Mouse (Mus musculus) right cerebral cortex, postnatal 14 days (tissue): ENCODE results near the gene Ewsr1.

Experiments
- DNase-seq: peaks from one replicate; pipeline ENCODE4 v3.0.0; 2022

The Ewsr1 gene

DNA sequence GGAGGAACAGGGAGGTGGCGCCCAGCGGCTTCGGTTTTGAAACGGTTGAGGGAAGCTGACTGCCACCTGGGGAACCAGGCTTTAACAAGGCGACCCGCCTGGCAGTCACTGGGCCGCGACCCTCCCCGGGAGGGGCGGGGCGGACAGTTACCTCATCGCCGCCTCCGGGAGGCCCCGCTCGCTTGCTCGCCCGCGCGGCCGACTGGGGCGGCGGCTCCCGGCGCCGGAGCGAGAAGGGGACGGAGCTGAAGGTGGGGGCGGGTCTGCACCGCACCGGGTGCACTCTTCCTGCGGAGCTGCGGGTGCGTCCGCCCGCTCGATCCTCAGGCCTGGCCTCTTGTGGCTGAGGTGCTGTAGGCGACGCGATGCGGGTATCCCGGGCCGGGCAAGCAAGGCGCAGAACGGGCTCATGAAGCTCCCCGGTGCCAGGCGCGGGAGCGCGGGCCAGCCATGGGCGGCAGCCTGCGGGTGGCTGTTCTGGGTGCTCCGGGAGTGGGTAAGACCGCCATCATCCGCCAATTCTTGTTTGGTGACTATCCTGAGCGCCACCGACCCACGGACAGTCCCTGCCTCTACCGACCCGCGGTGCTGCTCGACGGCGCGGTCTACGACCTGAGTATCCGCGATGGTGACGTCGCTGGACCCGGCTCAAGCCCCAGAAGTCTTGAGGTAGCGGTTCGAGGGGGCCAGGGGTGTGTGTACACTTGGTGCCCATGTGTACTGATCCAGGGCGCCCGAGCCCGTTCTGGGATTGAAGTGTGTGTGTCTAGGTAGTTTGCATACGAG lies 41.0 kb downstream of the Ewsr1 start, which contains the start of gene Rasl10a:
Rasl10a (plus strand) TSS at position 273 of the 786 bp plus-strand sequence.
- DNase-seq = peak; percentile 50

DNA sequence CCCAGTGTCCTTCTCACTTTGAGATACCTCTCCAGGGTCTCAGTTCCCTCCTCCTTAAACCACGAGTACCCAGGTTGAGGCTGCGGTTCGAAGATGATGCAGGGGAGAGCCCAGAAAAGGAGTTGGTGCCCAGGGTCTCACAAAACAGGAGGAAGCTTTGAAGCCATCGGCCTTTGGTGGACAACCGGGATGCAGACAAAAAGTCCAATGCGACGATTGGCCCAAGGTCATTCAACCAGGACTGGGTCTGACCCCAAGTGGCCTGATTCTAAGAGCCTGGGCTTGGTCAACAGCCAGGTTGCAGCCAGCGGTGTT lies 41.6 kb downstream of the Ewsr1 start:
- DNase-seq = no peak

DNA sequence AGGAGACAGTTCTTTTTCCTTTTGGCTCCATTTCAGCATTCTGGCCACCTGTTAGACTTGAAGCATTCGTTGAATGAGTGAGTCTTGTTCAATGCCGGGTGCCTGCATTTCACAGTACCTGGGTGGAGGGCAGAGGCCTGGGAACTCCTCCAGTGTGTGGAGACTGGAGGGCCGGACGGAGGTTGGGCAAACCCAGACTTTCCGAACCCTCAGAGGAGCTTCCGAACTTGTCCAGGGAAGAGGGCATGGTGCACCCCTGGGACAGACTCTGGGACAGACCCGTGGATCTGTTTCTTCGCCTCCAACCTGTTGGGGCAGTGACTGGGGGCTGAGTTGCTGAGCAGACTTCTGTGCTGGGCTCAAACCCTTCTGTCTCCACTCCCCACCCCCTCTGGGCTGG lies 42.0 kb downstream of the Ewsr1 start:
- no peak for DNase-seq

DNA sequence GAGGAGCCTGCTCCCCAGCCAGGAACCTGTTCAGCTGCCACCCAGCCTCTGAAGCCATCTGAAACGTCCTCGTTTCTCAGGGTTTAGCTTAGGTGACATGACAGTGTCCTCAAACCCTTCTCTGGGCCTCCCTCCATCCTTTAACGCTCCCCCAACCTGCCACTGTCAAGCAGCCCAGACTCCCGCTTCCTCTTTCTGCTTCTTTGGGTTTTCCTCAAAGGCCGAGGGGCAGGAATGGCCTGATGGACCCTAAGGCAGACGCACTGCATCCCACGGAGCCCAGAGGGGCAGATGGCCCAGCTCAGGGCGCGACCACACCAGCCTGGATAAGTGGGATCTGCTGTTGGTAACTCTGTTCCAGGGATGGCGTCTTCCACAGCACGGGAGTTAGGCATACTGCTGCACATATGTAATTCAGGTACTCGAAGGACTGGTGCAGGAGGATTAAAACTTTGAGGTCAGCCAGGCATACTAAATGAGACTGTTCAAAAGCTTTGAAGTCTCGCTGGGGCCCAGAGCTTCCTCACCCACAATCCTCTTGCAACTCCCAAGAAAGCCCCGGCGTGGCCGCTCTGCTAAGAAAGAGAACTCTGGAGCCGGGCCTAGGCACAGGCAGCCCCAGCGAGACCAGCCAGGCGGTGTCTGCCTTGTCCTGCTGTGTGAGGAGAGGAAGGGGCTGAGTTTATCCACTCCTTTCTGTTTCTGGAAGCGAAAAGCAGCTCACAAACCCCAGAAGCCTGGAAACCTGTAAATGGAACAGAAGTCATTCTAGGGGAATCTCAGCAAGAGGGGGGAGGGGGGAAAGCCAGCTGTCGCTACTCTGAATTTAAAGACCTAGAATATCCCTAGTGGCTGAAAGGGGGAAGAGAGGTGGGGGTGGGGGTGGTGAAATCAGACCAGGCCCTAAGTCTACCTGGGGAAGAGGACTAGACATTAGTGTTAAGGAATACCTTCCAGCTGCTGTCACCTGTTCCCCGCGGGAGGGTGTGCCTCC lies 42.8 kb downstream of the Ewsr1 start:
- peak; percentile 40 for DNase-seq

DNA sequence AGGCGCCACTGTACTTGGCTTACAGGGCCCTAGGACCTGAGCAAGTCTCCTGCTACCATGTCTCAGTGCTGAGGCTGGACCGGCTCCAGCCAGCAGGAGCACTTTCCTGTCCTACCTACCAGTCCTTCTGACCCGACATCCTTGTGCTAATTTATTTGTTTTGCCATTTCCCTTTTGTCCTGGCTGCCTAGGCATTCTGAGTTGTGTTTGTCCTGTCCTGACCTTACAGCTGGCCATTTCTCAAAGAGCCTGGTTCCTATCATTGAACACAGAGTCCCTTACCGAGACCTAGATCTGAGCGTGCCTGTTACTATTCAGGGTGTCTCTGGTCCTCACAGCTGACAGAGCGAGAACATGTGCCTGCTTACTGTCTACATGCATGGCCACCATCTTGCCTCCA lies 44.2 kb downstream of the Ewsr1 start:
- no peak for DNase-seq

DNA sequence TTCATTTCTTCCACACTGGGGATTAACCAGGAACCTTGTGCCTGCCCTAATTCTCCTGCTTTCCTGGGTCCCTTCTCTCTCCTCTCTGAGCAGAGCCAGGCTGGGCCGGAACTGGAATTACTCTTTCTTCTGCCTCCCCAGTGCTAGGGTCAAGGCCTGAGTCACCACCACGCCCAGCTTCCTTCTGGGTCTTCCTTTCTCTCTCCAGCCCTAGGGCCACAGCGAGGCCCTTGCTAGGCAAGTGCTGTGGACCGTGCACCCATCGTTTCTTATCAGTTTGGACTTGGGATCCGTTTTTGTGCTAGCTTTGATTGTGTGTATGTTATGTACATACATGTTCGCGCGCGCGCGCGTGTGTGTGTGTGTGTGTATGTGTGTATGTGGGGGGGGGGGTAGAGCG lies 44.9 kb downstream of the Ewsr1 start:
- no peak for DNase-seq

DNA sequence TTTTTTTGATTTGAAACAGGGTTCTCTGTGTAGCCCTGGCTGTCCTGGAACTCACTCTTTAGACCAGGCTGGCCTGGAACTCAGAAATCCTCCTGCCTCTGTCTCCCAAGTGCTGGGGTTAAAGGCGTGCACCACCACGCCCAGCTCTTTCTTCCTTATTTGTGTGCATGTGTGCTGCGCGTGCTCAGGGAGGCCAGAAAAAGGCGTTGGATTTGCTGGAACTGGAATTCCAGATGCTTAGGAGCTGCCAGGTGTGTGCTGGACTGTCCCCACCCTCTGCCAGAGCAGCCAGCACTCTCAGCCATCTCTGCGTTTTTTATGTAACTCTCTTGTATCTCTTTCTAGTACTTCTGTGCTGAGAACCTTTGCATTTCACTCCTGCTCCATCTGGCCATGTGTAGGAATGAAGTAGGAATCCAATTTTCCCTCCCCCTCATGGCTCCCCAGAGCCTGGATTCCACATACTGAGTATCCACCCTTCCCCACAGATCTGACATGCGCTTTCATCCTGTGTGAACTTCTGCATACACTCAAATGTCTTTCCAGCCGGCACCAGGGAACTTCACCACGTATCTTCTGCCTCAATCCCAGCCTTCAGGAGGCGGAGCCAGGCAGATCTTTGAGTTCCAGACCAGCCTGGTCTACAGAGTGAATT lies 46.7 kb downstream of the Ewsr1 start:
- no peak for DNase-seq

DNA sequence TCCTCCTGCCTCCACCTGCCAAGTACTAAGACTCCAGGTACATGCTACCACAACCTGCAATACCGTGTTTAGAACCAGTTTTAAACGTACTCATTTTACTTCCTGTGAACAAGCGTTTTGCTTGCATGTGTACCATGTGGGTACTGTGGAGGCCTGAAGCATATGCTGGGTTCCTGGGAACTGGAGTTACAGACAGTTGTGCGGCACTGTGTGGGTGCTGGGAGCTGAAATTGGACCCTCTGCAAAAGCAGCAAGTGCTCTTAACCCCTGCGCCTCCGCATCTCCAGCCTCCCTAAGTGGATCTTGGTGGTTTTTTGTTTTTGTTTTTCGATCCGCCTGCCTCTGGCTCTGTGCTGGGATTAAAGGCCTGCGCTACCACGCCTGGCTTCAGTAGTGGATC lies 47.4 kb downstream of the Ewsr1 start:
- no peak for DNase-seq

DNA sequence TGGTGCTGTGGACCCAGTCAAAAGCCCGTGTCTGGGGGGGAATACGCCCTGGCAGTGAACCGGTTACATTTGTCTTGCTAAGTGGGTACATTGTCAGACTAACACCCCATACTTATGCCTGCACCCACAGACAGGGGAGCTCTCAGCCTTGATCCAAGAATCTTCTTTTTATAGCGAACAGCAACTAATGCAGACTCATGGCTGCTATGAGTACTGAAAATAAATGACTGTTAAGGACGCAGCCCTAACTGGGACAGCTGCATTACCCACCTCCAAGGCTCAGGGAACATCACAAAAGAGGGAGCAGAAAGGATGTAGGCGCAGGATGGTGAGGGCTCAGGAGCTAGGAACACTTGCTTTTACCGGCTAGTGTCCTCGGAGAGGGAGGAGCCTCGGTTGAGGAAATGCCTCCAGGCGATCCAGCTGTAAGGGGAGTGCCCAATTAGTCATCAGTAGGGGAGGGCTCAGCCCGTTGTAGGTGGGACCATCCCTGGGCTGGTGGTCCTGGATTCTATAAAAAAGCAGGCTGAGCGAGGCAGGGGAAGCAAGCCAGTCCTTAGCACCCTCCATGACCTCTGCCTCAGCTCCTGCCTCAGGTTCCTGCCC lies 52.6 kb downstream of the Ewsr1 start:
- DNase-seq = no peak

DNA sequence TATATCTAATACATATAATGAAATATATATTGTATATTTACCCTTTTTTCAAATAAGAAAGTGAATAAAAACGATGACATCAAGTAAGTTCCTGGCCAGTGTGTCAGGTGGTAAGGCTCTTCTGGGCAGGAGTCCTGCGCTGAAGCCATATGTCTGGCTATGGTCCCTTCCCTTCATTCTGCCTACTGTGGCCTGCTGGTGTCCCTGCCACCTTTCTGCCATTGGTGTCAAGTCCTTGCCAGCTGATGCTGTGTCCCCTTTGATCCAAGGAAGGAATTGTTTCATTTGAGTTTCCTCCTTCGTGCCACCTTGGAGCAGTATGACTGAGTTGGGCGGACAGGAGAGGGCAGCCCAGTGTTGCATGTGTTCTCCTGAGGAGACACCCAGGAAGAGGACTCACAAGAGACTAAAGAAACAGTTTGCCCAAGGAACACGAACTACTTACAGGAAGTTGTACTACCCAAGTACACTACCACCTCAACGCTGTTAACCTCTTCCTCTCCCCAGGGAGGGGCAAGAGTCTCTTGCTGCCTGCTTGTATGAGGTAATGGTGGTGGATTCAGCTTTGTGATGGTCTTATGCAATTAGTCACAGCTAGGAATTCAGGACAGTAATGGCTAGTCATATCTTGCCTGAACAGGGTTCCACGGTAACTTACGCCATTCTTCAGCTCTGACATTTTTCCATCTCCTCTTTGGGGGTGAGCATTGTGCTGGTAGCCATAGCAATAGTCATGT lies 56.3 kb downstream of the Ewsr1 start:
- no peak for DNase-seq

DNA sequence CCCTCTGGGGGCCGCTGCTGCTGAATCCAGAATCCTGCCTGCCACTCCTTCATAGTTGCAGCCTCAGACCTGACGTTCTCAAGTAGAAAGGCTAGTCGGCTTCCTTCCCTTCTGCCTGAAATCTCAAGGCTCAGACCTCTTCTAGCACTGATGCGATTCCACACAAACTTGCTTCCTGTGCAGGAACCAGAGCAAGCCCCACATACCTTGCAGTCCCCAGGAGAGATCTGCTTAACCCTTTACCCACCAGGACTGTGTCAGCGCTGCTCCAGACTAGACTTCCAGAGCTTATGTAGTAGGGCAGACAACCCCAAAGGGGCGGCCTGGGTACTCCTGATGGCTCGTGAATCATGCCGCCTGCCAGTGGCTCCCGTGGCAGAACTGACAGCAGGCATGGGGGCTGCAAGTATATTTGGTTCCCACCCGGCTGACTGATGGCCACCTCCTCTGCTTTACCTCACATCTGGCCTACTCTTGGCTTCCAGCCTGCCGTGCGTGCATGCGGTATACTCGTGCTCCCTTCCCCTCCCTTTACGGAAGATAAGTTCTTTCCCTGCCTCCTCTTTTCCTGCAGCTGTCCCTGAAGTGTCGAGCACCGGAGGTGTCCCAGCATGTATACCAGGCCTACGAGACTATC lies 57.8 kb downstream of the Ewsr1 start:
- DNase-seq = peak; percentile 69

DNA sequence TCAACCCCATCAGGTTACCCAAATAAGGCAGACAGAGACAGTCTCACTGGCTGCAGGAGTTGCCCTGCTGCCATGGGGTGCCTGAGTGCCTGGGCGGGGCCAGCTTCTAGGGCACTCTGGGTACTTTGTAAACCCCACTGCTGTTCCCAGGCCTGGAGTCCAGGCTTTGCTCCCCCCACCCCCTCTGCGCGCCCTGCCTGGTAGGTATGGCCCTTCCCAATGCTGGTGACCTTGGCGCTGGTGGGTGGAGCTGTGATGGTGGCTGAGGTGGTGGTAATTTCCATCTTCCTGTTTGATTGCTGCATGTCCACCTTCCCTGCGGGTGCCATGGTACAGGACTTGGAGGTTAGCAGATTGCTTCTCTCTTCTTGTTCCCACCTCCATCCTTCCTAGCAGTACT lies 58.5 kb downstream of the Ewsr1 start:
- no peak for DNase-seq

DNA sequence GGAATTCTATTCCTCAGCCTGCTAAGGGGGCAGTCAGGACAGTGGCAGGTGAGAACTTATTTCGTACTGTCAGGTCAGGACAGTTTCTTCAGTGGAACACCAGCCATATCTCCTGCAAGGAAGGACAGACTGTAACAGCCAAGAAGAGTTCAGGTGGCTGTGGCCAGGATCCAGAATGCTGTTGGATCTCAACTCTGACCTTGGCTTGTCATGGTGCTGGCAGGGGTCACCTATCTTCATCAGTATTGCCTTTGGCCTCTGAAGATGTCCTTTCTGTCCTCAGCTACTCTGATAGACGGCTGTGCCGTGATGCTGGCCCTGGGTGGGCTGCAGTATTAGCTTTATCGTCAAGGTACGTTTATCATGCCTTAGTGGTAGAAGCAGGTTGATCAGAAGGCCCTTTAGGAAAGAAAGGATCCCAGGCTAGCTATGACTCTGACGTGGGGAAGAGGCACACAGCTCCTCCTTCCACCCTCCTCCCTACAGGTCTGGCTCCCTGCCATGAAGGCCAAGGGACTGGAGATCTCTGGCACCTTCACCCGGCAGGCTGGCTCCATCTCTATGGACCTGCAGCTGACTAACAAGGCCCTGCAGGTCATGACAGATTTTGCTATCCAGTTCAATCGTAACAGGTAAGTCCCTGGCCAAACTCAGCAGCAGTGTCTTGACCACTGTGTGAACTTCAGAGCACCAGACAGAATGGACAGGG lies 61.8 kb downstream of the Ewsr1 start:
- no peak for DNase-seq

DNA sequence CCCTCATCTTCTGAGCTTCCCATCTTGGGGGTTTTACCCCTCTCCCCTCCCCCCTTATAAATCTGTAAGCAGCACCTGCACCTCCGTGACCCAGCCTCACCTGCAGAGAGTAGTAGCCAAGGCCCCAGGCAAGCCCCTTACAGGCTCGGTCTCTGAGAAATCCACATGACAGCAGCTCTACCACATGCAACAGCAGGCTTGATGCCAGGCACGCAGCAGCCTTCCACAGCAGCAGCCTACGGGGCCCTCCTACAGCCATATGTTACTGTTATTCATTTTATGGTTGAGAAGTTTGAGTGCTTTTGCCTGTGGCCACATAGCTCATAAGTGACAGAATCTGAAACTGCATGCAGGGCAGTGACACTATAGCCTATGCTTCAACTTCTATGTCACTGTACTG lies 63.6 kb downstream of the Ewsr1 start:
- DNase-seq = peak; percentile 75

DNA sequence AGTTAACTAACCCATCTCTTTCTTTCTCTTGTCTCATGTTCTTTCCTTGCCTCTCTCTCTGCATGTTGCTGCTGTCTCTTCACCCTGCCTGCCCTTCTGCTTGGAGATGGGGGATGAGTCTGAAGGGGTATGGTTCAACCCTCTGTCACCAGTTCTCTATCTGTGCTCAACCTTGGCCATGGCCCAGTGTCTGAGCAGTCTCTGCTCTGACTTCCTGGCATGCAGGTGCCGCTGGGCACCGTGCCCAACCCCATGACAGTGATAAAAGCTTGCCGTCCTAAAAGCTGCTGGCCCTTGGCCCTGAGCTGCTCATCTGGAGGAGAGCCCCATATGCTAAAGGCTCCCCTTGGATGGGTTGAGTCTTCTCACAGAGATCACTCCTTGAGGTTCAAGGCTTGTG lies 65.9 kb downstream of the Ewsr1 start:
- DNase-seq = no peak

DNA sequence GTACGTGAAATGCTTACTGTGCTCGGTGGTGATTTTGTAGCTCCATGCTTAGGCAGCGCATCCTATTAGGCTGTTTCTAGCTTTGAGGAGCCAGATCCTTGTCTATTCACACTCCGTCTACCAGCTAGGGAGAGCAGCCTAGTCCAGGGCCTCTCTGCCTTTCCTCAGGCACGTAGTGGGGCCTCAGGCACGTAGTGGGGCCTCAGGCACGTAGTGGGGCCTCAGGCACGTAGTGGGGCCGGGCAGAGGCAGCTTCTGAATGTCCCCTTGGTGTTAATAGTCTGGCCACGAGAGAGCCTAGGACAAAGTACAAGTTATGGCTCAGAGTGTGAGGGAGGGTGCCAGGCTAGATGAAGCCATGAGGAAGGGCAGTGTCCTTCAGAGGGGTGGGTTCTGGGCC lies 66.4 kb downstream of the Ewsr1 start:
- no peak for DNase-seq

DNA sequence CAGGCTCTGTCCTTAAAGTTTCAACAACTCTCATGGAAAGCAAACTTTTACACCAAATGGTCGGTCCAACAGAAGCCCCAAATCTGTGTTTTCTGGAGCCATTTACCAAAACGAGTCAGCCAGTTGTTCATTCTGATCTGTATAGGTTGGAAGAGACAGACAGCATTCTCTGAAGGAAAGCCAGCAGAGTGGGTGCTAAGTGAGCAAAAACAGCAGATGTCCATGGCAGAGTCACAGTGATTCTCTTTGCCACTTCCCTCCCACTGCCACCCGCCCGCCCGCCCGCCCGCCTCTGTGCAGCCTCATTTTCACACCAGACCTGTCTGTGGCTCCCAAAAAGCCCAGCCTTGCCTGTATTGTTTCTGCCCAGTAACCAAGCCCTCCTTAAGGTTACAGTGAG lies 70.8 kb downstream of the Ewsr1 start:
- DNase-seq = no peak

DNA sequence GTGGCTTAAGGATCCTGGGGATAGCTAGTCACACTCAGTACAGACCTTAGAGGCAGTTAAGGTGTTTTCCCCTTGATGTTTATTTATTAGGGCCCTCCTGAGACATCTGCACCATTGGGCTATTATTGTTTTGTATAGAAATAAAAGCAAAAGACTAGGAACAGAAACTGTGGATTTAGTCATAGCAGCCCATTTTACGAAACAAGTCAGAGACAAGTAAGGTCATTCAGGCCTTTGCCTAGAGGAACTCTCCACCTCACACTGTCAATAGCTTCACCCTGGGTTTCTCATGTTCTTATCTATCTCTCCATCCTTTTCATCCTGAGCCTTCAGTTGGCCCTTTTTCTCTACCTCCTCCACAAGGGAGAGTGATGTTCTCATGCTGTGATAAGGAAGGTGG lies 74.0 kb downstream of the Ewsr1 start:
- DNase-seq = no peak
